10 mouse cellular contexts compared by ENCODE assay signal in the genomic region with DNA sequence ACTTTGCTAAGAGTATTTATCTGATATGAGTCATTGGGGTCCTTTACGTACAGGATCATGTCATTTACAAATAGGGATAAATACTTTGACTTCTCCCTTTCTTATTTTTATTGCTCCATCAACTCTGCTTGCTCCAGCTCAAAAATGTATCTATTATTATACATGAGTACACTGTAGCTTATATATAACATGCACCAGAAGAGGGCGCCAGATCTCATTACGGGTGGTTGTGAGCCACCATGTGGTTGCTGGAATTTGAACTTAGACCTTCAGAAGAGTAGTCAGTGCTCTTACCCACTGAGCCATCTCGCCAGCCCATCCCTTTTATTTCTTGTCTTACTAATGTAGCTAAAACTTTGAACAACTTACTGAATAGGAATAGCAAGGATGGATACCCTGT. TPM values are rescaled to one million over a fixed set of nuclear protein-coding genes. Genes with fewer than 3 reads are reported as not detected.
DNase-seq lines count a peak whose midpoint lies in the region; ATAC-seq and TF ChIP-seq lines count a peak whose summit lies in the region.
"Had no signal": no experiment of that assay in that cellular context is flagged by ENCODE, and none has a peak within 500 bp of the region (broad histone marks: within the 10 kb centered on the region; RNA-seq: fewer than 3 reads in every experiment).

No protein-coding gene starts in this region.

- H3K9ac ChIP-seq in intestine, postnatal 0 days (ENCODE audit: low read depth, low read length) = no peak overlapping the region
- no peak overlapping the region for H3K9ac ChIP-seq in intestine, embryonic 15.5 days

- in situ Hi-C loops in Patski (cut with MboI; ENCODE audit: low pct_unique_long_range_greater_than_20kb) = no loop called here

- no peak for ATAC-seq in intestine, postnatal 0 days
- no peak for ATAC-seq in intestine, embryonic 15.5 days
- no peak for ATAC-seq in Patski

- DNase-seq in 416B (ENCODE audit: low read depth) (peak; percentile 66), Patski (ENCODE audit: low read depth, low spot score) (no peak)
- DNase-seq in natural killer cell, adult 2 months (ENCODE audit: low spot score in 2 of 2) = peak; percentile 30 to 49
- DNase-seq in frontal cortex, postnatal 10 days (ENCODE audit: low spot score in 2 of 2) = no peak
- no peak for DNase-seq in gastrocnemius, postnatal 14 days
- no peak for DNase-seq in urinary bladder, adult 2 months (ENCODE audit: low spot score)

- H3K9me3 ChIP-seq in intestine, postnatal 0 days (ENCODE audit: control insufficient read depth) = no peaks in the 10 kb centered on the region
- no peaks in the 10 kb centered on the region for H3K9me3 ChIP-seq in intestine, embryonic 15.5 days
- H3K9me3 ChIP-seq: limb, embryonic 10.5 days had no signal

- no peaks in the 10 kb centered on the region for H3K36me3 ChIP-seq in intestine, postnatal 0 days (ENCODE audit: control insufficient read depth, insufficient read depth)
- no peaks in the 10 kb centered on the region for H3K36me3 ChIP-seq in intestine, embryonic 15.5 days

- peaks cover 4% of the 10 kb centered on the region; the same call in 1 of the 2 replicates for H3K4me1 ChIP-seq in intestine, postnatal 0 days (replicated peaks; ENCODE audit: control insufficient read depth, insufficient read depth, low read length)
- no peaks in the 10 kb centered on the region for H3K4me1 ChIP-seq in intestine, embryonic 15.5 days (replicated peaks)

- POLR2A ChIA-PET in Patski (lab: Charles Lee) = no interaction called here

- CTCF ChIA-PET in Patski (lab: Charles Lee) = interaction anchor here (1.1 kb wide), 1 partner anchor 17 kb away, joined by 3 read pairs; no protein-coding TSS in a partner anchor

- H3K4me2 ChIP-seq in intestine, postnatal 0 days (replicated peaks; ENCODE audit: low read depth) = no peak overlapping the region
- no peak overlapping the region for H3K4me2 ChIP-seq in intestine, embryonic 15.5 days (replicated peaks)

- H3K4me3 ChIP-seq in intestine, postnatal 0 days (ENCODE audit: low read depth, low read length) = no peak overlapping the region
- no peak overlapping the region for H3K4me3 ChIP-seq in intestine, embryonic 15.5 days (replicated peaks)
- H3K4me3 ChIP-seq: erythroblast, embryonic 14.5 days; limb, embryonic 10.5 days had no signal

- H3K27me3 ChIP-seq in intestine, postnatal 0 days (replicated peaks; ENCODE audit: control insufficient read depth, insufficient read depth, low read length) = no peaks in the 10 kb centered on the region
- no peaks in the 10 kb centered on the region for H3K27me3 ChIP-seq in intestine, embryonic 15.5 days (replicated peaks)
- H3K27me3 ChIP-seq in Patski = no peaks in the 10 kb centered on the region

- TF ChIP-seq CTCF in intestine, postnatal 0 days (IDR thresholded peaks at IDR 0.05; ENCODE audit: low read depth) = peak; percentile 62
- TF ChIP-seq CTCF in Patski (IDR thresholded peaks at IDR 0.05) = peak; percentile 62

- intact Hi-C loops in gastrocnemius, postnatal 14 days (cut with DNase I; ENCODE audit: low total_unique reads) = no loop called here

- WGBS in intestine, postnatal 0 days = 48% methylated on average over 4 of the region's 4 CpGs
- 52% methylated on average over 4 of the region's 4 CpGs for WGBS in intestine, embryonic 15.5 days

- H3K27ac ChIP-seq in intestine, postnatal 0 days (ENCODE audit: low read depth, low read length) = no peak overlapping the region
- H3K27ac ChIP-seq in intestine, embryonic 15.5 days = no peak overlapping the region
- H3K27ac ChIP-seq: limb, embryonic 10.5 days had no signal

RNA-seq across cellular contexts. Expression of a gene that starts 18.5 kb away (rescaled TPM):
- 1.1 and 1.2 TPM in 2 replicates for polyA plus RNA-seq in intestine, postnatal 0 days (2015; fragmentation: Nextera tagmentation; extraction: Ambion mirVana)
- 3.8 and 4.7 TPM in 2 replicates for polyA plus RNA-seq in intestine, embryonic 15.5 days (2015; fragmentation: Nextera tagmentation; extraction: Ambion mirVana)
- polyA plus RNA-seq in Patski (2021) = 3.5 TPM
- 1 to 10 TPM in 1 of 2 experiments, under 1 TPM in 1; 0.97 to 1.3 TPM for total RNA-seq in gastrocnemius, postnatal 14 days (2021)
- polyA plus RNA-seq in urinary bladder, adult 2 months (2012; rRNA removed) = 3.8 and 3.9 TPM in 2 replicates

RNA-seq across cellular contexts. Expression of a gene that starts 55.3 kb away (rescaled TPM):
- 29.4 and 31.5 TPM in 2 replicates for polyA plus RNA-seq in intestine, postnatal 0 days (2015; fragmentation: Nextera tagmentation; extraction: Ambion mirVana)
- 31.3 and 35.3 TPM in 2 replicates for polyA plus RNA-seq in intestine, embryonic 15.5 days (2015; fragmentation: Nextera tagmentation; extraction: Ambion mirVana)
- polyA plus RNA-seq in Patski (2021) = 78.7 TPM
- total RNA-seq in gastrocnemius, postnatal 14 days (2021) = 10 to 100 TPM; 20.8 to 28.3 TPM
- polyA plus RNA-seq in urinary bladder, adult 2 months (2012; rRNA removed) = 54.5 and 56.6 TPM in 2 replicates

Comparison
In these comparisons a context has a peak if more than half of its experiments do, and no peak if none do; other contexts are left out.
1. DNase-seq: peak in 416B (single experiment) and natural killer cell, adult 2 months (2 of 2); none in Patski (single experiment), frontal cortex, postnatal 10 days (0 of 2), gastrocnemius, postnatal 14 days (single experiment) and urinary bladder, adult 2 months (single experiment).